Mouse (Mus musculus): ENCODE data around the gene Ush2a.

Ush2a gene

GRCm38 (mm10) chr1:188772516-188773229 lies 510.9 kb downstream of the Ush2a start:
- DNase-seq (ENCODE audit: low spot score): no peak

- peak; percentile 20 for DNase-seq (ENCODE audit: low spot score)
Measured at GRCm38 (mm10) chr1:188773631-188774030, 511.8 kb downstream of the Ush2a start.

GRCm38 (mm10) chr1:188777556-188778161 lies 515.8 kb downstream of the Ush2a start:
- DNase-seq (ENCODE audit: low spot score): no peak

- no peak for DNase-seq (ENCODE audit: low spot score)
Measured at GRCm38 (mm10) chr1:188785056-188785455, 523.2 kb downstream of the Ush2a start.

GRCm38 (mm10) chr1:188805069-188805468 lies 543.2 kb downstream of the Ush2a start:
- DNase-seq (ENCODE audit: low spot score): peak; percentile 65

- peak; percentile 91 for DNase-seq (ENCODE audit: low spot score)
Measured at GRCm38 (mm10) chr1:188805852-188806251, 544.0 kb downstream of the Ush2a start.

- no peak for DNase-seq (ENCODE audit: low spot score)
Measured at GRCm38 (mm10) chr1:188810631-188811030, 548.8 kb downstream of the Ush2a start.

- DNase-seq (ENCODE audit: low spot score): no peak
Measured at GRCm38 (mm10) chr1:188815072-188815471, 553.2 kb downstream of the Ush2a start.

GRCm38 (mm10) chr1:188824195-188824594 lies 562.4 kb downstream of the Ush2a start:
- no peak for DNase-seq (ENCODE audit: low spot score)

GRCm38 (mm10) chr1:188824878-188825532 lies 563.2 kb downstream of the Ush2a start:
- DNase-seq (ENCODE audit: low spot score): no peak

- DNase-seq (ENCODE audit: low spot score): peak; percentile 22
Measured at GRCm38 (mm10) chr1:188830527-188831407, 568.9 kb downstream of the Ush2a start.

- DNase-seq (ENCODE audit: low spot score): peak; percentile 59
Measured at GRCm38 (mm10) chr1:188833906-188834305, 572.1 kb downstream of the Ush2a start.

GRCm38 (mm10) chr1:188834770-188835169 lies 572.9 kb downstream of the Ush2a start:
- DNase-seq (ENCODE audit: low spot score): no peak

GRCm38 (mm10) chr1:188837613-188838295 lies 575.9 kb downstream of the Ush2a start:
- no peak for DNase-seq (ENCODE audit: low spot score)

GRCm38 (mm10) chr1:188847242-188847641 lies 585.4 kb downstream of the Ush2a start:
- DNase-seq (ENCODE audit: low spot score): no peak

- no peak for DNase-seq (ENCODE audit: low spot score)
Measured at GRCm38 (mm10) chr1:188852776-188853175, 591.0 kb downstream of the Ush2a start.

GRCm38 (mm10) chr1:188854240-188854639 lies 592.4 kb downstream of the Ush2a start:
- no peak for DNase-seq (ENCODE audit: low spot score)

- no peak for DNase-seq (ENCODE audit: low spot score)
Measured at GRCm38 (mm10) chr1:188855034-188855433, 593.2 kb downstream of the Ush2a start.

- DNase-seq (ENCODE audit: low spot score): no peak
Measured at GRCm38 (mm10) chr1:188859718-188860117, 597.9 kb downstream of the Ush2a start.

GRCm38 (mm10) chr1:188865881-188866280 lies 604.1 kb downstream of the Ush2a start:
- no peak for DNase-seq (ENCODE audit: low spot score)

- DNase-seq (ENCODE audit: low spot score): peak; percentile 11
Measured at GRCm38 (mm10) chr1:188866515-188866914, 604.7 kb downstream of the Ush2a start.

Data from embryo, embryonic 10 days (tissue).